Mouse (Mus musculus): Measurements from ENCODE around the gene Lgr4. TPM values are rescaled to one million over a fixed set of nuclear protein-coding genes. Genes with fewer than 3 reads are reported as not detected.

Lgr4 gene
- total RNA-seq, 2 experiments from 2014 or later, result 34.3 to 36.6 TPM

DNA sequence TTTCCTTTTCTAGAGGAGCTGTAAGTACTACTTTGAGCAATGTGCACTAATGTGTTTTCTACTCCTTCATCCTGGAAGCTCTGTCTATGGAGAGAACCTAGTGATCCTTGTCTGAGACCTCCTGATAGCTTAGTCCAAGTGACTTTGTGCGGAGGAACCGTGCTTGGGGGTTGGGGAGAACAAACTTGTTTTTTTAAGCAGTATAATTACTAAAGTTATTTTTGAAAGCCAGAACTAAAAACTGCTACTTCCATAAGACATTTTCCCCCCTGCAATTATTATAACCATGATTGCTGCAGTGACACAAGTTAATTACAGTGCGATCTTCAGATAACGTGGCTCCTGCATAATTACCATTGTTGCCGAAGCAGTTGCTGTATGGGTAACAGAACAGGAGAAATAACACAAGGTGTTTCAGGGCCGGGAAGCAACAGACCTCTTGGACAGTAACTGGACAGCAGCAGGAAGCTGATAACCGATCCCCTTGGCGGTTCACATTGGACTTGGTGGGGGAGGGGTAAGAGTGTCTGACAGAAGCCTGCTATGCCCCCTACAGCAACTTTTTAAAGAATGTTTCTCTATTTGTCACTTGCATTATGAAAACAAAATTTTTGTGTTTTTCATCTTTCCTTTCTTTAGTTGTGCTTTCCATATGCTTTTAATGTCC lies 53.4 kb downstream of the Lgr4 start:
- intact Hi-C loops (cut with DNase I), result loop anchor here (5.0 kb wide), 1 partner anchor 49 kb away; no protein-coding TSS in a partner anchor
- DNase-seq, result peak; percentile 36 to 48

DNA sequence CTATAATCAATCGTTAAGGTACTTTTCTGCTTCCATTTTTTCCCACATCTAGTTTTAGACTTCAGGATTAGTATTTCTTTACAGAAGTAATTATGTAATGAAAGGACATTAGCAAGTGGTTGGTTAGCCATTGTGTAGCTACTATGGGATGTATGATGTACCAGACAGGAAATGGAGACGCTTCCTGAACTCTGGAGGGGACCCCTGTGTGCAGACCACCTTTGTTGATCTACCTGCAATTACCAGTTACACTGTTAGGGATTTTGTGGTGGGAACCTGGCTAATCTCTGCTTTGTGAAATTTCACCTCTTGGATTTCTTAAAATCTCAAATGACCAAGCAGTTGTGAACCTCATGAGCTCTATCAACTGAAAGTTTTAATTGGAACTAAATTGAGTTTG lies 54.9 kb downstream of the Lgr4 start:
- intact Hi-C loops (cut with DNase I), result loop anchor here (5.0 kb wide), 1 partner anchor 50 kb away; no protein-coding TSS in a partner anchor
- no peak for DNase-seq

DNA sequence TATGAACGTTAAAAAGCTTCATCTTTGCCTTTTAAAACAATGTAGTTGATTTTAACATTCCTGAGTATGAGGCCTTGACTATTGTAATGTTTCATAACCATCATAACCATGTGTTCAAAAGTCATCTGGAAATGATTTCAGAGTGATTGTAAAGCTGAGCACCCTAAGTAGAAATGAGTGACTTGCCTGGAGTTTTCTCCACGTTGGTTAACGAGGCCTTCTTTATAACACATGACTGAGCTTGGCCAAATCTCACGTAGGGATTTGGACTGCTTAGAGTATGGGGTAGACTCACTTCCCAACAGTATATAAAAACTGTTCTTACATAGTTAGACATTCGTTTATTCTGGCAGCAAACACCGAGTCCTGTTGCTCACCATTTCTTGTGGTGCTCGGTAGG lies 55.5 kb downstream of the Lgr4 start:
- no peak for DNase-seq
- intact Hi-C loops (cut with DNase I), result loop anchor here (5.0 kb wide), 1 partner anchor 51 kb away; no protein-coding TSS in a partner anchor

DNA sequence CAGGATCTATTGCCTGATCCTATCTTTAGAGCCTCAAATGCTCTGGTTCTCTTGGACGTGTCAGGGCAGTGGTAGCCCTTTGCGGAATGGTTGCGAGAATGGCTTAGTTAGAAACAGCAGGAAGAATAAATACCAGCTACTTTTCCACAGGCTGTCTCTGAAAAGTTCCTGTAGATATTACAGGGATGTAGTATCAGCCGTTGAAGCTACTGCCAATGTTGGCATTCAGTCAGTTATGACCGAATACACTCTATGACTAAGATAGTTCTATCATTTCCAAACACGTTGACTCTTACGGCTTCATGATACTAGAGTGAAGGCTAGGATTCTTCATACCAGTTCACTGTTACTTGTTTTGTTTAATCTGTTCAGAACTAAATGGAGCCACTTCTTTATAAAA lies 57.4 kb downstream of the Lgr4 start:
- intact Hi-C loops (cut with DNase I), result loop anchor here (2.0 to 5.0 kb wide), 2 partner anchors 53 to 64 kb away; no protein-coding TSS in a partner anchor
- DNase-seq, result peak; percentile 39 to 44

DNA sequence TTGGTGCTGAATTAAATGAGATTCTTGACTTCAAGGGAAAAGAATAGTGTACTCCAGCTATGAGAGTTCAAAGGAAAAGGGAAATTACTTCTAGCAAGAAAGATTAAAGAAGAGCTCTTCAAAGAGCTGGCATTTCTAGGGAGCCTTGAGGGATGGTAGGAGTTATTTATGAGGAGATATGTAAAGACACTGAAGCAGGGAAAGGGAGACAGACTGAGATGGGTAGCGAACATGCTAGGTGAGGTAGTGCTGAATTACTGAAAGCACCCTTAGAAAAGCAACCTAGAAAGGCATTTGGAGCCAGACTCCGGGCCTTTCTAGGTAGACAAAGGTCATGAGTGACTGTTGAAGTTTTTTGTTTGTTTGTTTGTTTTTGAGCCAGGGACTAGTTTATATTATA lies 58.7 kb downstream of the Lgr4 start:
- intact Hi-C loops (cut with DNase I), result no loop called here

DNA sequence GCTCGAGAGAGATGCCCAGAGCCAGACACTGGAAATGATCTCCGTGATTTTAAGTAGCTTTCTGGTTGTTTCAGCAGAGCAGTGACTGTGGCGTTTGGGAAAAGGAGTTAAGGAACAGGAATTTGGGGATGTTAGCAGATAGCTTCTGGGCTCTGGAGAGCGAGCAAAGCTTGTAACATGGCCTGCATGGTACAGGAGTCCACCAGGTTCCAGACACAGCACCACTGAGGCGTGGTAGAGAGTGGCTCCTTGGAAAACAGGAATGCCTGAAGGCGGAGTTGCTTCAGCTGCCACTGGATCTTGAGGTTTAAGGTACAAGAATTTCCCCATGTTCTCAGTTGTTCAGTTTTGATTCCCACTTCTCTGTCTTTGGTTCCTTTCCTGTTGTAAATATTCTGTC lies 59.9 kb downstream of the Lgr4 start:
- intact Hi-C loops (cut with DNase I), result no loop called here
- no peak for DNase-seq

More for the DNA sequence above, 58.7 kb downstream of the Lgr4 start:
- no peak for DNase-seq

DNA sequence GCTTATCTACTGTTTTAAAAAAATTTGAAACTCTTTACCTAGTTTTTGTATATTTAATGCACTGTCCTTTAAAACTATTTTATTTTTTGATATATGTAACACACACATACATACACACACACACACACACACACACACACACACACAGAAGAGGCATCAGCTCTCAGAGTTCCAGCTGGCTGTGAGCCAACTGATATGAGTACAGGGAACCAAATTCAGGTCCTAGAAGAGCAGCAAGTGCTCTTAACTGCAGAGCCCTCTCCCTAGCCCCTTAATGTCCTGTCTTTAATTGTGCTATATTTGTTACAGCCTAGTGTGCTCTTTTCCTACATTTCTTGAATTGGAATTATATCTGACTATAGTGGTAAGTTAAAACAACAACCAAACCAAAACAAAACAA lies 61.8 kb downstream of the Lgr4 start:
- DNase-seq, result peak; percentile 66 to 67
- intact Hi-C loops (cut with DNase I), result no loop called here

DNA sequence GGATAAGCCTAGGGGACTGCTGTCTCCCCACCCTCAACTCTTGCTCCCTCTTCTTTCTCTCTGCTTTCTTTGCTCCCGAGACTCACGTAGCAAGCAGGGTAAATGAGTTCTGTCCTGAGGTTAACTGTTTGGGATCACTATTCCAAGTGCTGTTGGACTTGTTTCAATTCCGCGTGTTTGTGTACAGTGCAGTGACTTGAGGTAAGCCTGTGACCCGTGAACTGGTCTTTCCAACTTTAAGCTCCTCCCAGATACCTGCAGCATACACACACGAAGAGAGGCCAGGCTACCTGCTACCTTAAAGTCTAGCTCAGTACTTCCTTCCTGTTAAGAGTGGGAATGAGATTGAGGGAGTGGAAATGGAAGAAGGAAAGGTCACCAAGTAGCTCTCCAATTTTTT lies 66.0 kb downstream of the Lgr4 start:
- intact Hi-C loops (cut with DNase I), result no loop called here
- DNase-seq, result no peak

DNA sequence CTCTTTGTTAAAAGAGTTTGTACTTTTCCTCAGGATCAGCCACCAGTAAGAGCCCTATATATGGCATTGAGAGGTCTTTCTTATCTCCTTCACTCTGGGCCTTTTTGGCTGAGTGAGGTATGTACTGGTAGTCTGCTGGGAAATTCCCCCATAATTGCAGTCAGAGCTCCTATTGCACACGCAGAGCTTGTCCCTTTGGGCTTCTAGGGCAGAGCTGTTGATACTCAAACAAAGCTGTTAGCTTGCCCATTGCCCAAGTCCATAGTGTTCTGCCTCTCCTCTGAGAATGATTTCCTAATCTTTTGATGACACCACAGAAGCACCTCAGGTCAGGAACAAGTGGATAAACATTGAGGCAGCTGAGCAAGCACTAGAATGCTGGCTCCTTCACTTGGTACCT lies 67.5 kb downstream of the Lgr4 start:
- no peak for DNase-seq

DNA sequence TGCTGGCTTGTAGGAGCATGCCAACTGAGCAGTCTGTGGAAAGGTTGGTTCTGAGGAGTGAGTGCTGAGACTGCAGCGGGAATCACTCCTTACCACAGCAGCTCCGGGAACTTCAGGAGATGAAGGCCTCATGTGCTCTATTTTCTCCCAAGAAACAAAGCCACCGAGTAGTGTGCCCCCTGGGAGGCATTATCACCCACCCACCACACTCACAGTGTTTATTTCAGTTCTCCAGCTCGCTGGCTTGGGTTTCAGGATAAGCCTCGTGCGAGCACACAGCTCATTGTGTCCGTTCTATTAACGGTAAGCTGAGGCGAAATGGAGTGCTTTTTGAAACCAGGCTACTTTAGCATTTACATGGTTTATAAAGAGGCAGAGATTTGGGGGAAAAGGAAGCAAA lies 68.1 kb downstream of the Lgr4 start:
- no peak for DNase-seq
- intact Hi-C loops (cut with DNase I), result no loop called here

More for the DNA sequence above, 67.5 kb downstream of the Lgr4 start:
- intact Hi-C loops (cut with DNase I), result no loop called here

DNA sequence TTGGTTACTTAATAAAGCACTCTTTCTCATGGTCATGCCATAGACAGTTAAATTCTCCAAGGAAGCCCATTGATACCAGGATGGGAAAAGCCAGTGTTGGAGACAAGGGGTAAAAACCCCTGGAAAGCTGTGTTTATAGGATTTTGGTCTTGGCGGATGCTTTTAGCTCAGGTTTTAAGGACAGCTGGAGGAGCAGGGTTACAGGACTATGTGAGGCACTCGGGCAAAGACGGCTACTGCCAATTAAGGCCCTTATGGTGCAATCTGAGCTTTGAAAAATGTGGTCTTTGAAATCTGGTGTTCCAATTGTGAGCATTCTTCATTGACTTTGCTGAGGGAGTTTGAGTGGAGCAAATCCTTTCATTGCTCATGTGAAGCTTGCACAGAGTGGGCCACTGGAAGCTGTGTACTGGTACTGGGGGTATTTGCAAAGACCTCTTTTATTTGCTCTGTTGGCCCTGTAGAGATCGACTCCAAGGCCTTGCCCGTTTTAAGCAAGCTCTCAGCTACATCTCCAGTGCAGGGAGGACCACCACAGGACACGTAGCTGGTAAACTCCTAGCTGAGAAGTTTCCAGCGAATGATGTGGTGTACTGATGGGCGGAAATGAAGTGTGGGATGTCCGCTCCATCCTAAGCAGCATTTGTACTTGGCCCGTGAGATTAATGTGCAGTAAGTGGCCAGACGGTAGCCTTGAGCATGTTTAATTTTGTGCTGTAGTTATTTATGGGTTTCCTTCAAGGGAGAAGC lies 68.8 kb downstream of the Lgr4 start:
- no peak for DNase-seq
- intact Hi-C loops (cut with DNase I), result no loop called here

DNA sequence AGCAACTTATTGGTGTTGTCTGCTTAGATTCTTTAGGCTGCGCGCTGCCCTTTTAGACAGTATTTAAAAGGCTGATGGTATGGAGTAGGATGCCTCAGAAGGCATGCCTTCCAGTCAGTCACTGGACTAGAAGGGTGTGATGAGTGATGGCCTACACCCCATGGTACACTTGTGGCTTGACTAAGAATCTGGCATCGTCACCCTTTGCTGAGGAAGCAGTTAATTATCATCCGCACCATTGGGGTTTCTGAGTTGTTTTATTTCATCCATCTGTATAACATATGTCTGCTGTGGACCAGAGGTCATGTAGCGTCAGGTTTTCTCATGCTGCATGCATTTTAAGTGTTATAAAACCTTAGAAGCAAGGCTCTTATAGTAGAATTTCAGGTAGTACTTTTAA lies 70.5 kb downstream of the Lgr4 start:
- intact Hi-C loops (cut with DNase I), result no loop called here
- no peak for DNase-seq

DNA sequence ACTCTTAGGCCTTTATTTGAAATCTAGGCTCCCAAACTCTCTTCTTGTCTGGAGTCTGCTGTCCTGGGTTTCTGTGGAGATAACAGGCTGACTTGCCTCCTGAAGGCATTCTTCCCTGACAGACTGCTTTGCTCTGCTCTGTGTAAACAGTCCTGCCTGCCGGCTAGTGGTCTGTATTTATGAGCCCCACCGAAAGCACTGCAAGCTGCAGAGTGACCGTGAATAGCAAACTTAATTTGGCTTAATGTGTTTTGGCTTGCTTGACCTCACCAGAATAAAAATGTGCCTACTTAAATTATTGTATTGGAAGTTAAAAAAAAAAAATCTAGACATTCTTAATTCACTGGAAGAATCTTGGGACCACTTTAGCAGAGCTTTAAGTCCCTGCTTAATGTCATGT lies 71.7 kb downstream of the Lgr4 start:
- no peak for DNase-seq
- intact Hi-C loops (cut with DNase I), result no loop called here

DNA sequence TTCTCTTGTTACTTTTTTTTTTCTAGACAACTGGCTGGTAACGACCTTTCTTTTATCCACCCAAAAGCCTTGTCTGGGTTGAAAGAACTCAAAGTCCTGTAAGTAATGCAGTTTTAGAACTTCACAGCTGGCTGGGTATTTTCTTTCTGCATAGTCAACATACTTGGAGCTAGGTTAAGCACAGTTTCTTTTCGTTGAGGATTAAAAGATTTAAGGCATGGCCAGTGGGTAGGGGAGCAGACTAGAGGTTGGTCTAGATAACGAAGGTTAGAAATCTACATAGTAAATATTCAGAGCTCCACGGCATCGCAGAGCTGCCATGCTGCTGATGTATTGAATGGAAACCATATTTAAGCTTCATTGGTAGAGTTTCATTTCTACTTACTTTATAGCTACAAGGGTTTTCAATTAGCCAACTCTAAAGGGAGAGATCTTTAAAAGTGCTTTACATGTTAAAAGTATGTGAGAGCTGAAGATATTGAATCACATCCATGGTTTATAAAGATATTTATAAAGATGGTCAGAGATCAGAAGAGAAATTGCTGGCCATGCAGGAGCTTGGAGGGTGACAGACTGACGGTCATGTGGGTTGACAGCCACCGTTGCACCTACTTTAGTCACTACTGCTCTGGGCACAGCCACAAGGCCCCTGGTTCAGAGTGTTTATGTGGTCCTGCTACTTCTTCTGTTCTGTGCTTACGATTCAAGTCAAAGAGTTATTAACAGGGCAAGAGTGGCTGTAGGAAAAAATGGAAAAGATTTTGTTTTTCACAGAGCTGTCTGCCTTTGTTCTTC lies 72.4 kb downstream of the Lgr4 start:
- intact Hi-C loops (cut with DNase I), result no loop called here
- DNase-seq, result no peak

DNA sequence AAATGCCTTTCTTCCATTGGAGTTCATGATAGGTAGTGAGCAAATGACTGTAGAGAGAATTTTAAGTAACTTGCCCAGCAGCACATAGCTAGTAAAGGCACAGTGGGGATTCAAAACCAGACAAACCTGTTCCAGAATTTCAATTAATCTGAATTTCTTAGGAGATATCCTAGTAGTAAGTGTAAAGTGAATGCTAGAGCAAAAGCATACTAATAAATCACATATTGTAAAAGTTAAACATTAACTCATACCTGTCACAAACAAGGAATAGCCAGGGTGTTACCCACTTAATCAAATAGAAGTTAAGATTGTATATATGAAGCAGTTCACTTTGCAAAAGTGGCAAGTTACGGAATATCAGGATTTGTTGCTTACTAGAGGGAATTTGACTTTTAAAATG lies 74.3 kb downstream of the Lgr4 start:
- intact Hi-C loops (cut with DNase I), result no loop called here
- no peak for DNase-seq

DNA sequence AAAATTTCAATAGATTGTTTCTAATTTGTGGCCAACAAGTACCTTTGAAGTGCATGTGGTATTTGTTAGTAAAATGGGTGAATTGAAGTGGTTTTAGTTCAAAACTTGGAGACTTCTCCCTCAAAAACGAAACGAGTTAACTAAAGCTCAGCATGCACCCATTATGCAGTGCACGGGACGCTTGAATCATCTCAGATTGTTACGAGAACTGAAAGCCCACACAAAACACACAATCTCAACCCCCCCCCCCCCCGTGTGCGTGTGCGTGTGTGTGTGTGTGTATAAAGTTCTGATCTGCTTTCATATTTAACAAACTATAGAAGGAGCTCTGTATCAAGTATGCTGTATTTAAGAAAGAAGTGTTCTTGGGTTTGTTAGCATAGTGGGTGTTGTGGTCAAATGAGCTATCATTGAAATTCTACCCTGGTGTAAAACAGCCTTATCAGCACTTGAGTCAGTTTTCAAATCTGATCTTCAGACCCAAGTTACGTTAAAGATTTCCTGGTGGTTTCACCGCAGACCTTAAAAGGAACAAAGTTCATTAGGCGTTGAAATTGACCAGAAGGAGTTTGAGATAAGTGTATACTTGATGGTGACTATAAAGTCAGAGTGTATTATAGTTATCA lies 75.1 kb downstream of the Lgr4 start:
- DNase-seq, result no peak
- intact Hi-C loops (cut with DNase I), result no loop called here

DNA sequence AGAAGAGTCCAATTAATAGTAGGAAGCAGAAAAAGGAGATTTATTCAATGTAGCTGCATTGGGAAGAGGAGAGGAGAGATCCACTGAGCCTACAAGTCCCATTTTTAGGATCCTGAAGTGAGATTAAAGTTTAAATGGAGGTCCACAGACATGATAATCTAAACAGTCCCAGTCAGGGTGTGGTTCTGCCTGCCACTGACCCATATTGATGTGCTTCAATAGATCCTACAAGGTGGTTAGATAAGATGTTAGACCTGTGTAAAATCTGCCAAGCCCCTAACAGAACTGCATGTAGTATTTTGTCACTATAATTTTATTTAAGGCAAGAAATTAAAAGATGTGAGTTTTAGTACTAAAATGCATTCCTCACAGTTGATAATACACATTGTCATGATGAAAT lies 76.0 kb downstream of the Lgr4 start:
- intact Hi-C loops (cut with DNase I), result no loop called here

DNA sequence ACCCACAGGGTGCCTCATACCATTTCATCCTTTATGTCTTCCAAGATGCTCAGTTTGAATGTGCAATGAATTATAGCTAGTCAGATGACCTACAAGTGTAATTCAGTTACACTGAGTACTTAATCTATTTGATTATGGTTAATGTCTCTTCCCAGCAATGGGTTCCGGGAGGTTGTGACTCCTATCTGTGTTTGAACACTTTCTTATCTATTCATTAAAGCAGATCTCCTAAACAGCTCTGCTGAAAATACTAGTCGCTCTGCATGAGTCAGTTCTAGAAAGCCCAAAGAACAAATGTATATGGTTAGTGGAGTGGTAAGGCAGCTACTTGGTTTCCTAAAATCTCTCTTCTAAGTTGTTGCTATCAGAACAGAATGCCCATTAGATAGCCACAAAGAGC lies 77.6 kb downstream of the Lgr4 start:
- intact Hi-C loops (cut with DNase I), result no loop called here
- DNase-seq, result no peak

More for the DNA sequence above, 76.0 kb downstream of the Lgr4 start:
- DNase-seq, result no peak

DNA sequence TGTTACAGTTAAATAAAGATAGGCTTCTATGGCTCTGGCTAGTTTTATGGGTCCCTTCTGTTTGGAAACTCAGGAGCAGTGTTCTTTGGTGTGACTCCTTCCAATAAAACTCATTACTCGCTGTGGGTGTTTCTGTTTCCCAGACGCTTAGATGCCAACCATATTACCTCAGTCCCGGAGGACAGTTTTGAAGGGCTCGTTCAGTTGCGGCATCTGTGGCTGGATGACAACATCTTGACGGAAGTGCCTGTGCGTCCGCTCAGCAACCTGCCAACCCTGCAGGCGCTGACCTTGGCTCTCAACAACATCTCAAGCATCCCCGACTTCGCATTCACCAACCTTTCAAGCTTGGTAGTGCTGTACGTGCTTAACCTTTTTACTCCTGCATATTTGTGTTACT lies 79.0 kb downstream of the Lgr4 start:
- peak; percentile 40 to 43 for DNase-seq
- intact Hi-C loops (cut with DNase I), result no loop called here

DNA sequence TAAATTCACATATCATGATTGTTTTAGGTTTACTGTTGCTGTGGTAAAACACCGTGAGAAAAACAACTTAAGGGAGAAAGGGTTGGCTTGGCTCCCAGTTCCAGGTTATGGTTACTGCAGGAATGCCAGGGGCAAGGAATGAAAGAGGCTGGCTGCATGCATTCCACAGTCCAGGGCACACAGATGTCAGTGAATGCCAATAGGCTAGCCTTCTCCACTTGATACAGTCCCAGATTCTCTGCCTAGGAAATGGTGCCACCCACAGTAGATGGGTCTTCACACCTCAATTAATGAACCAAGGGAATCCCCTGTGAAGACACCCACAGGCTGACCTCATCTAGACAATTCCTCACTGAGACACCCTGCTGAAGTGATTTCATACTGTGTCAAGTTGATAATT lies 87.2 kb downstream of the Lgr4 start:
- intact Hi-C loops (cut with DNase I), result no loop called here
- DNase-seq, result no peak

DNA sequence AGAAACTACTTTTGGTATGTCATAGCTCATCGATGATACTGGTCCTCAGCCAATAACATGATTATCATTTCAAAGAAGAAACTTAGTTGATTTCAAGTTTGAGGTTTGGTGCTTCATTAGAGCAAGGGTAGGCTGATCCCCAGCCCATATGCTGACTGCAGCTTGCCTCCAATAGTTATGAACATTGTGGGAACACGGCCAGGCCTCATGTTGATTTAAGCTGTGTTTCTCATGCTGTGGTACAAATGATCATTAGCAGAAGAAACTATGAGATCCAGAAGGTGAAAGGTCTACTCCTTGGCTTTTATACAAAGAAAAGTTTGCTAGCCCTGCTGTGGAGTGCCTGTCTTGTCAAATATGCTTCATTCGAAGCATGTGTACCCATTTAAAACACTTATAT lies 87.7 kb downstream of the Lgr4 start:
- no peak for DNase-seq
- intact Hi-C loops (cut with DNase I), result no loop called here

Data from heart, postnatal 10 days (tissue).